Mouse (Mus musculus) ES-Bruce4 (cell line): ENCODE data around the gene Gas2l3. TPM values are rescaled to one million over a fixed set of nuclear protein-coding genes. Genes with fewer than 3 reads are reported as not detected.

ENCODE experiments used
- H3K27ac ChIP-seq: 2 replicates; pipeline ENCODE4 v1.5.1; 2012; ENCODE audit warnings: low read length, inconsistent platforms; ENCODE audit not compliant: insufficient read depth
- H3K27me3 ChIP-seq: 2 replicates; pipeline ENCODE4 v1.6.1; 2012; ENCODE audit warnings: mild to moderate bottlenecking, low read length, inconsistent platforms; ENCODE audit not compliant: control insufficient read depth, poor library complexity, insufficient read depth, severe bottlenecking
- H3K36me3 ChIP-seq: 2 replicates; pipeline ENCODE4 v1.6.1; 2012; ENCODE audit warnings: inconsistent platforms, mild to moderate bottlenecking, low read length, moderate library complexity; ENCODE audit not compliant: control insufficient read depth, poor library complexity, insufficient read depth, severe bottlenecking
- H3K4me1 ChIP-seq: one replicate; pipeline ENCODE4 v1.8.1; 2011; ENCODE audit warnings: low read length; ENCODE audit not compliant: control insufficient read depth, insufficient read depth
- H3K4me3 ChIP-seq: 2 replicates; pipeline ENCODE4 v1.5.1; 2011; ENCODE audit warnings: low read depth, mild to moderate bottlenecking, low read length
- H3K9ac ChIP-seq: 2 replicates; pipeline ENCODE4 v1.6.1; 2012; ENCODE audit warnings: low read depth, mild to moderate bottlenecking, inconsistent platforms; ENCODE audit not compliant: poor library complexity, severe bottlenecking
- H3K9me3 ChIP-seq: replicated peaks from 2 replicates; pipeline ENCODE4 v1.6.1; 2012; ENCODE audit warnings: mild to moderate bottlenecking, low read length, inconsistent platforms; ENCODE audit not compliant: control insufficient read depth, poor library complexity, insufficient read depth, severe bottlenecking
- CTCF ChIP-seq: IDR thresholded peaks from one replicate; pipeline ENCODE4 v1.8.1; 2011; ENCODE audit warnings: low read depth, low read length
- EP300 ChIP-seq: IDR thresholded peaks from 2 replicates; pipeline ENCODE4 v1.6.1; 2011; ENCODE audit warnings: low read depth, low read length; ENCODE audit not compliant: insufficient read depth
- POLR2A ChIP-seq: IDR thresholded peaks from one replicate; pipeline ENCODE4 v1.8.1; 2011; ENCODE audit warnings: low read length; ENCODE audit not compliant: insufficient read depth
- polyA plus RNA-seq: library from polyadenylated mRNA; stranded (reverse); fragments of >200 nt; gene quantifications from 2 replicates; pipeline ENCODE4 v1.2.4, GENCODE M21; 2011; ENCODE audit warnings: low read depth; ENCODE audit not compliant: missing spikeins, insufficient read depth, insufficient read length

Gene Gas2l3
- polyA plus RNA-seq, 1 experiment, result 65.0 TPM

- TF ChIP-seq EP300, result no peak
- no peak for TF ChIP-seq POLR2A
- TF ChIP-seq CTCF, result no peak
- H3K9ac ChIP-seq, result no peak overlapping the region
- peaks cover 12% of the 10 kb centered on the region for H3K36me3 ChIP-seq
- H3K27me3 ChIP-seq, result no peaks in the 10 kb centered on the region
- H3K27ac ChIP-seq, result no peak overlapping the region
- no peaks in the 10 kb centered on the region for H3K9me3 ChIP-seq
- peaks cover 4% of the 10 kb centered on the region for H3K4me1 ChIP-seq
- no peak overlapping the region for H3K4me3 ChIP-seq
These were observed 9.1 kb downstream of the Gas2l3 start for GRCm38 (mm10) chr10:89434509-89435210.

GRCm38 (mm10) chr10:89432743-89433142 lies 11.0 kb downstream of the Gas2l3 start:
- Histone ChIP-seq H3K36me3 (peaks cover 13% of the 10 kb centered on the region), H3K9me3 (no peaks in the 10 kb centered on the region), H3K27me3 (no peaks in the 10 kb centered on the region), H3K9ac (no peak overlapping the region), H3K4me1 (peaks cover 4% of the 10 kb centered on the region), H3K27ac (no peak overlapping the region), H3K4me3 (no peak overlapping the region)
- no peak for TF ChIP-seq CTCF
- TF ChIP-seq EP300, result no peak
- TF ChIP-seq POLR2A, result no peak

GRCm38 (mm10) chr10:89430751-89431150 lies 13.0 kb downstream of the Gas2l3 start:
- no peaks in the 10 kb centered on the region for H3K9me3 ChIP-seq
- H3K27ac ChIP-seq, result no peak overlapping the region
- H3K4me3 ChIP-seq, result no peak overlapping the region
- TF ChIP-seq EP300 (no peak), CTCF (no peak), POLR2A (no peak)
- peaks cover 4% of the 10 kb centered on the region for H3K4me1 ChIP-seq
- no peaks in the 10 kb centered on the region for H3K27me3 ChIP-seq
- peaks cover 14% of the 10 kb centered on the region for H3K36me3 ChIP-seq
- no peak overlapping the region for H3K9ac ChIP-seq

GRCm38 (mm10) chr10:89424800-89425393 lies 18.9 kb downstream of the Gas2l3 start:
- no peaks in the 10 kb centered on the region for H3K4me1 ChIP-seq
- no peak overlapping the region for H3K27ac ChIP-seq
- no peak overlapping the region for H3K4me3 ChIP-seq
- H3K36me3 ChIP-seq, result peaks cover 28% of the 10 kb centered on the region
- H3K9ac ChIP-seq, result no peak overlapping the region
- H3K9me3 ChIP-seq, result no peaks in the 10 kb centered on the region
- TF ChIP-seq EP300 (no peak), POLR2A (no peak), CTCF (no peak)
- H3K27me3 ChIP-seq, result no peaks in the 10 kb centered on the region

- Histone ChIP-seq H3K9me3 (no peaks in the 10 kb centered on the region), H3K27ac (no peak overlapping the region), H3K27me3 (no peaks in the 10 kb centered on the region), H3K4me3 (no peak overlapping the region), H3K4me1 (no peaks in the 10 kb centered on the region), H3K9ac (no peak overlapping the region), H3K36me3 (peaks cover 25% of the 10 kb centered on the region)
- TF ChIP-seq POLR2A (no peak), EP300 (no peak), CTCF (no peak)
These were observed 19.6 kb downstream of the Gas2l3 start for GRCm38 (mm10) chr10:89424217-89424616.

- Histone ChIP-seq H3K9ac (no peak overlapping the region), H3K27ac (no peak overlapping the region), H3K9me3 (no peaks in the 10 kb centered on the region), H3K4me1 (no peaks in the 10 kb centered on the region), H3K27me3 (no peaks in the 10 kb centered on the region), H3K4me3 (no peak overlapping the region), H3K36me3 (peaks cover 25% of the 10 kb centered on the region)
- TF ChIP-seq POLR2A (no peak), EP300 (no peak), CTCF (no peak)
These were observed 20.5 kb downstream of the Gas2l3 start for GRCm38 (mm10) chr10:89423164-89423778.
